Mouse (Mus musculus): ENCODE measurements around the gene Olfr99. TPM values are rescaled to one million over a fixed set of nuclear protein-coding genes. Genes with fewer than 3 reads are reported as not detected.

The Olfr99 gene
- not detected for polyA plus RNA-seq (2014; fragmentation: Illumina TruSeq; extraction: RNeasy Lipid Tissue Mini Kit (QIAGEN cat#74804); ENCODE audit: low replicate concordance)

DNA sequence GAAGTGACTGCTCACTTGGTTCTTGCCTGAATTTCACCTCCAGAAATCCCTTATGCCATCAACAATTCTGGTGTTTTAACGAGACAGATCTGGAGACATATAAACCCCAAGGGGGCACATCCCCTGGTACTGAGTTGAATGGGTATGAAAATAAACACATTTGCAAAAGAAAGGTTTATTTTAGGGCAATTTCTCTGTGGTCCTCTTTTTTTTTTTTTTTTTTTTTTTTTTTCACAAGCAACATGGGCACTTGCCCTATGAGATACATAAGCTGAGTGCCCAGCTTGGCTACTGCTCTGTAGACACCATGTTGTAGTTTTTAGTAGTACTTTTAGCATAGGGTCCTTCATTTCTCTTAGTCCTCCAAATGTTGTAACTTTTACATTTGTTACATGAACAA, at the start of gene Olfr99:
Olfr99 (minus strand) TSS at position 101 of the 400 bp plus-strand sequence.

GRCm38 (mm10) chr17:37316954-37317353, 33.7 kb upstream of the Olfr99 start, which contains the start of gene Olfr102:
Gene Olfr102, minus strand, starts transcription at chr17:37317054.

DNA sequence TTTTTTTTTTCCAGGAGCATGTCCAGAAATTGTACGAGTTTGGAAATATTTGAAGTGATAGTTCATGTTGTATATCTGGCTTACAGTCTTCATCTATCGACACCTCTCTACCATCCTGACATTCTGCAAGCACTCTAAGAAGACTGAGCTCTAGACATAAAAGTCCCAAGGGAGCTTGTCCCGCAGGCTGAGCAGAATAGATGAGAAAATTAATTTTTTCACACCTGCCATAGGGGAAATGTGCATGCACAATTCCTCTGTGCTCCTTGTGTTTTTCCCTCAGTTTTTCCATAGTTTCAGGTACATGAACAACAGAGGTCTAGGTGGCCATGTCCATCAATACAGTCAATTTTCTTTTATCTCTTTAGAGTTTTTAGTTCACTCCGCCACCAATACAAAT, 21.0 kb upstream of the Olfr99 start, which contains the start of gene Olfr101:
Olfr101 (minus strand) TSS at position 101 of the 400 bp plus-strand sequence.

DNA sequence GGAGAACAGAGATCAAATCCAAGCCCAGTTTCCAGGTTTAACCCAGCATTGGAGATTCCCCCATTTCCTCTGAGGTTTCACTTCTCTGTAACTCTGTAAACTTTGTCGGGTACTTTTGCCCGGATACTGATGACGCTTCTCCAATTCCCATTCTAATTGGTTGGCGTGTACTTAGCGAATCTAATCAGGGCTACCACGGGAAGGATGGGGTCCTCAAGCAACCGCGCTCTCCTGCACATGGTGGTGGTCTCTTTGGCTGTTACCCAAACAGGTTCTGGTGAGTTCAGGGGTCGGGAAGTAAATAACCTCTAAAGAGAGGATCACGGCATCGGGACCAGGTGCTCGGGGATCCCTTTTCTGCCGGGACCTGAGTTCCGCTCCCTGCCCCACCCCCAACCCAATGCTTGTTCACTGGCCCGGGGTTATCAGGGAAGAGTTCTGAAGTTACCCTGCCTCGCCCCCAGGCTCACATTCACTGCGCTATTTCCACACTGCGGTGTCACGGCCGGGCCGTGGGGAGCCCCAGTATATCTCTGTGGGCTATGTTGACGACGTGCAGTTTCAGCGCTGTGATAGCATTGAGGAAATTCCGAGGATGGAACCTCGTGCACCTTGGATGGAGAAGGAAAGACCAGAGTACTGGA, 13.1 kb downstream of the Olfr99 start, which contains the start of gene H2-M3:
H2-M3 (plus strand) TSS at position 163 of the 644 bp plus-strand sequence.

DNA sequence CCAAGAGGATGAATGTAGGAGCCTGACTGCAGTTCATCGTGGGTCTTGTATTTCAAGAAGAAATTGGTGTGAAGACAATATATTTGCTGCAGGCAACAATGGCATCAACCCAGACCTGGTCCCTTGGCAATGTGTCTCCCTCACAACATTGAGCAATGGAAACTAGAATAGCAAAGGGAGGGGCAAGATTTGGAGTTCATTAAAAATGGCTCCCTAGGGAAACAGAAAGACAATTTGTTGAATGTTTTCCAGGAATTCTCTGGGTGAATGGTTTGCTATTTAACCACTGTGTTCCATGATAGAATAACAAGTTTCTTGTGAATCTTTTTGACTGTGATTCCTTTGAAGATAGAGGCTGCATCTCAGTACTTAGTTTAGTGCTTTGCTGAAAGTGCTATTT, 19.6 kb downstream of the Olfr99 start, which contains the start of gene Olfr98:
Olfr98 (minus strand) TSS at position 124 of the 400 bp plus-strand sequence.

GRCm38 (mm10) chr17:37237230-37237629, 46.0 kb downstream of the Olfr99 start, which contains the start of gene Olfr97:
Gene Olfr97, minus strand, starts transcription at chr17:37237330.

Other genes starting within 250 kb of the Olfr99 start
- gene Gabbr1, start 237.5 kb downstream of the Olfr99 start, polyA plus RNA-seq (2014; fragmentation: Illumina TruSeq; extraction: RNeasy Lipid Tissue Mini Kit (QIAGEN cat#74804); ENCODE audit: low replicate concordance): 14.3 TPM
- not detected for gene Olfr90, start 195.0 kb downstream of the Olfr99 start, polyA plus RNA-seq (2014; fragmentation: Illumina TruSeq; extraction: RNeasy Lipid Tissue Mini Kit (QIAGEN cat#74804); ENCODE audit: low replicate concordance)
- gene Olfr91, start 185.2 kb downstream of the Olfr99 start, polyA plus RNA-seq (2014; fragmentation: Illumina TruSeq; extraction: RNeasy Lipid Tissue Mini Kit (QIAGEN cat#74804); ENCODE audit: low replicate concordance): not detected
- not detected for gene Olfr92, start 163.4 kb downstream of the Olfr99 start, polyA plus RNA-seq (2014; fragmentation: Illumina TruSeq; extraction: RNeasy Lipid Tissue Mini Kit (QIAGEN cat#74804); ENCODE audit: low replicate concordance)
- gene Olfr93, start 122.0 kb downstream of the Olfr99 start, polyA plus RNA-seq (2014; fragmentation: Illumina TruSeq; extraction: RNeasy Lipid Tissue Mini Kit (QIAGEN cat#74804); ENCODE audit: low replicate concordance): not detected
- 7.5 TPM for gene Ubd, start 89.6 kb downstream of the Olfr99 start, polyA plus RNA-seq (2014; fragmentation: Illumina TruSeq; extraction: RNeasy Lipid Tissue Mini Kit (QIAGEN cat#74804); ENCODE audit: low replicate concordance)
- gene Olfr94, start 82.5 kb downstream of the Olfr99 start, polyA plus RNA-seq (2014; fragmentation: Illumina TruSeq; extraction: RNeasy Lipid Tissue Mini Kit (QIAGEN cat#74804); ENCODE audit: low replicate concordance): not detected
- gene Olfr95, start 70.3 kb downstream of the Olfr99 start, polyA plus RNA-seq (2014; fragmentation: Illumina TruSeq; extraction: RNeasy Lipid Tissue Mini Kit (QIAGEN cat#74804); ENCODE audit: low replicate concordance): not detected
- not detected for gene Olfr96, start 63.3 kb downstream of the Olfr99 start, polyA plus RNA-seq (2014; fragmentation: Illumina TruSeq; extraction: RNeasy Lipid Tissue Mini Kit (QIAGEN cat#74804); ENCODE audit: low replicate concordance)
- not detected for gene Olfr97, start 46.1 kb downstream of the Olfr99 start, polyA plus RNA-seq (2014; fragmentation: Illumina TruSeq; extraction: RNeasy Lipid Tissue Mini Kit (QIAGEN cat#74804); ENCODE audit: low replicate concordance)
- gene Olfr98, start 19.7 kb downstream of the Olfr99 start, polyA plus RNA-seq (2014; fragmentation: Illumina TruSeq; extraction: RNeasy Lipid Tissue Mini Kit (QIAGEN cat#74804); ENCODE audit: low replicate concordance): not detected
- 1.0 TPM for gene H2-M3, start 13.2 kb downstream of the Olfr99 start, polyA plus RNA-seq (2014; fragmentation: Illumina TruSeq; extraction: RNeasy Lipid Tissue Mini Kit (QIAGEN cat#74804); ENCODE audit: low replicate concordance)
- gene Olfr101, start 20.9 kb upstream of the Olfr99 start, polyA plus RNA-seq (2014; fragmentation: Illumina TruSeq; extraction: RNeasy Lipid Tissue Mini Kit (QIAGEN cat#74804); ENCODE audit: low replicate concordance): not detected
- gene Olfr102, start 33.6 kb upstream of the Olfr99 start, polyA plus RNA-seq (2014; fragmentation: Illumina TruSeq; extraction: RNeasy Lipid Tissue Mini Kit (QIAGEN cat#74804); ENCODE audit: low replicate concordance): not detected
- not detected for gene Olfr103, start 56.2 kb upstream of the Olfr99 start, polyA plus RNA-seq (2014; fragmentation: Illumina TruSeq; extraction: RNeasy Lipid Tissue Mini Kit (QIAGEN cat#74804); ENCODE audit: low replicate concordance)
- gene Olfr104-ps, start 76.1 kb upstream of the Olfr99 start, polyA plus RNA-seq (2014; fragmentation: Illumina TruSeq; extraction: RNeasy Lipid Tissue Mini Kit (QIAGEN cat#74804); ENCODE audit: low replicate concordance): not detected
- not detected for gene Olfr105-ps, start 95.6 kb upstream of the Olfr99 start, polyA plus RNA-seq (2014; fragmentation: Illumina TruSeq; extraction: RNeasy Lipid Tissue Mini Kit (QIAGEN cat#74804); ENCODE audit: low replicate concordance)
- not detected for gene Olfr106-ps, start 106.9 kb upstream of the Olfr99 start, polyA plus RNA-seq (2014; fragmentation: Illumina TruSeq; extraction: RNeasy Lipid Tissue Mini Kit (QIAGEN cat#74804); ENCODE audit: low replicate concordance)
- gene Olfr107, start 115.8 kb upstream of the Olfr99 start, polyA plus RNA-seq (2014; fragmentation: Illumina TruSeq; extraction: RNeasy Lipid Tissue Mini Kit (QIAGEN cat#74804); ENCODE audit: low replicate concordance): not detected
- gene Olfr108, start 162.0 kb upstream of the Olfr99 start, polyA plus RNA-seq (2014; fragmentation: Illumina TruSeq; extraction: RNeasy Lipid Tissue Mini Kit (QIAGEN cat#74804); ENCODE audit: low replicate concordance): not detected
- not detected for gene Olfr109, start 175.5 kb upstream of the Olfr99 start, polyA plus RNA-seq (2014; fragmentation: Illumina TruSeq; extraction: RNeasy Lipid Tissue Mini Kit (QIAGEN cat#74804); ENCODE audit: low replicate concordance)
- 4.4 TPM for gene H2-M2, start 200.1 kb upstream of the Olfr99 start, polyA plus RNA-seq (2014; fragmentation: Illumina TruSeq; extraction: RNeasy Lipid Tissue Mini Kit (QIAGEN cat#74804); ENCODE audit: low replicate concordance)
- not detected for gene Olfr110, start 209.0 kb upstream of the Olfr99 start, polyA plus RNA-seq (2014; fragmentation: Illumina TruSeq; extraction: RNeasy Lipid Tissue Mini Kit (QIAGEN cat#74804); ENCODE audit: low replicate concordance)
- 0.45 TPM for gene Olfr111, start 224.6 kb upstream of the Olfr99 start, polyA plus RNA-seq (2014; fragmentation: Illumina TruSeq; extraction: RNeasy Lipid Tissue Mini Kit (QIAGEN cat#74804); ENCODE audit: low replicate concordance)